Mouse (Mus musculus) forebrain, embryonic 11.5 days (tissue): ENCODE results near the gene Lyst. TPM values are rescaled to one million over a fixed set of nuclear protein-coding genes. Genes with fewer than 3 reads are reported as not detected.

Experiments
- ATAC-seq: fragments of 200-750 bp; cut with Nextera tagmentation; replicated peaks from 2 replicates; pipeline ENCODE4 v1.8.0; 2017; ENCODE audit warnings: moderate TSS enrichment; ENCODE audit not compliant: low FRiP score
- DNase-seq: peaks from one replicate; pipeline ENCODE4 v3.0.0-alpha.2; 2017; ENCODE audit warnings: low spot score
- H3K27ac ChIP-seq: fragments of 300-500 bp; sonication (generic); 2 replicates; pipeline ENCODE4 v1.5.1; 2014; ENCODE audit warnings: low read depth, low read length
- H3K27me3 ChIP-seq: fragments of 300-500 bp; sonication (generic); 2 replicates; pipeline ENCODE4 v1.6.1; 2014; ENCODE audit warnings: mild to moderate bottlenecking, low read length, mixed read lengths; ENCODE audit not compliant: control insufficient read depth, insufficient read depth
- H3K36me3 ChIP-seq: fragments of 300-500 bp; sonication (generic); 2 replicates; pipeline ENCODE4 v1.6.1; 2014; ENCODE audit warnings: mild to moderate bottlenecking, low read length, moderate library complexity, mixed read lengths; ENCODE audit not compliant: control insufficient read depth, insufficient read depth
- H3K4me1 ChIP-seq: fragments of 300-500 bp; sonication (generic); replicated peaks from 2 replicates; pipeline ENCODE4 v1.6.1; 2014; ENCODE audit warnings: low read length, mixed read lengths; ENCODE audit not compliant: control insufficient read depth, insufficient read depth
- H3K4me2 ChIP-seq: fragments of 300-500 bp; sonication (generic); 2 replicates; pipeline ENCODE4 v1.6.1; 2014; ENCODE audit warnings: low read depth, mild to moderate bottlenecking, low read length, moderate library complexity, mixed read lengths; ENCODE audit not compliant: severe bottlenecking
- H3K4me3 ChIP-seq: fragments of 300-500 bp; sonication (generic); 2 replicates; pipeline ENCODE4 v1.5.1; 2014; ENCODE audit warnings: low read depth, low read length
- H3K9ac ChIP-seq: fragments of 300-500 bp; sonication (generic); 2 replicates; pipeline ENCODE4 v1.6.1; 2014; ENCODE audit warnings: low read length
- H3K9me3 ChIP-seq: fragments of 300-500 bp; sonication (generic); 2 replicates; pipeline ENCODE4 v1.6.1; 2016; ENCODE audit warnings: low read length, mixed read lengths; ENCODE audit not compliant: control insufficient read depth
- WGBS: fragments of 180-500 bp; shearing (Covaris S2); extraction: QIAGEN DNeasy Blood & Tissue Kit; methylation state at CpG from one replicate; pipeline ENCODE4 v1.1.7; 2014; 5-methylcytosine and 5-hydroxymethylcytosine counted together
- polyA plus RNA-seq: library from polyadenylated mRNA; unstranded; fragments of >200 nt; fragmentation: Nextera tagmentation; extraction: Ambion mirVana; gene quantifications from 2 replicates; pipeline ENCODE4 v1.2.1, GENCODE M21; 2014

The Lyst gene
- polyA plus RNA-seq, 1 experiment from 2014 or later, result 4.4 TPM

DNA sequence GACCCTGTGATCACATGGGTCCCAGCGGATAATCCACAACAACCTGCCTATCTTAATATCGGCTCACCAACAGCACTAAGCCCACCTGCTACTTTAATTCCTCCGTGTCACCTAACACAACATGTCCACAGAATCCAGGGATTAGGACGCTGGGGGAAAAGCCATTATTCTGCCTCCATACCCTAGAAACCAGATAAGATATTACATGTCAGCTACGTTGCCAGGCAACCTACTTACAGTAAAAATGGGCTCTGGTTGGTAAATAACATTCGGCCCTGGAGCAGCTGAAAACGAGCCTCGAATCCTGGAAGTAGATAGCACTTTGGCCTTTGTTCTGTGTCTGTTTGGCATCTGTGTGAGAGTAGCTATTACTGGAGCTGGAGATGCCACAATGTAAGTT lies 208.6 kb downstream of the Lyst start:
- no peak overlapping the region for H3K4me3 ChIP-seq
- no peaks in the 10 kb centered on the region for H3K36me3 ChIP-seq
- H3K27ac ChIP-seq, result no peak overlapping the region
- WGBS, result 89% methylated on average over 8 of the region's 8 CpGs
- H3K27me3 ChIP-seq, result no peaks in the 10 kb centered on the region
- DNase-seq (no peak), ATAC-seq (no peak)
- no peaks in the 10 kb centered on the region for H3K4me1 ChIP-seq
- H3K9ac ChIP-seq, result no peak overlapping the region
- H3K9me3 ChIP-seq, result no peaks in the 10 kb centered on the region
- no peak overlapping the region for H3K4me2 ChIP-seq

DNA sequence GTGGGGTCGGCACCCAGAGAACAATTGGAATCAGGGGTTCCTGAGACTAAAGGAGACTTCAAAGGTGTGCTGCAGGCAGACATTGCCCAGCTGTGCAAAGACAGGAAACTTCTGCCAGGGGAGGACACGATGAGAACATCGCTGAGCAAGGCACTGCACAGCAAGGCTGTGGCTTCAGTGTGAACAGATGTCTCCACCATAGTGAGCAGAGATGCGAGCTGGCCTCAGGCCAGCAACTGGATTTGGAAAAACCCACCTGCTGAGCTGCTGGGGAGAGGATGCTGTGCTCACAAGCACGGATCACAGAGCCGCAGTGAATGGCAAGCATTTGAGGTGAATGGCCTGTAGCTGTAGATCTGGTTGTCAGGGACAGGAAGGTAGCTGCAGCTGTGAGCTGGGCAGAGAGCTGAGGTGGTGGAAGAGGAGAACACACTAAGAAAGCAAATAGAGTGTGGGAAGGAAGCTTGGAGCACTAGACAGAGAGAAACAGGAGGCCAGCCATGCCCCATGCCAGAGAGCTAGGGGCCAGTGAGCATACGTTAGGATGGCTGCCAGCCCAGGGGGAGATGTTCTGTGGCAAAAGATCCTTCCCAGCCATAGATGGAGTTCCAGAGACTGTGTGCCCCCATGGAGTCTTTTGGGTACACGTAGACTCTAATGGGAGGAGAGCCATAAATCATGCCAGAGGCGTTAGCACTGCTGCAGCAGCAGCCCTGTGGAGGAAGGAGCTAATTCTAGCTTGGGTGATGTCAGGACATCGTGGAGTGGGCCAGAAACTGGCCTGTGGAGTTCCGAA lies 218.3 kb downstream of the Lyst start:
- no peak overlapping the region for H3K4me3 ChIP-seq
- no peak overlapping the region for H3K4me2 ChIP-seq
- H3K36me3 ChIP-seq, result no peaks in the 10 kb centered on the region
- no peak overlapping the region for H3K9ac ChIP-seq
- 41% methylated on average over 11 of the region's 11 CpGs for WGBS
- DNase-seq, result no peak
- no peaks in the 10 kb centered on the region for H3K9me3 ChIP-seq
- 0 out of 2 replicates have a peak, but pooled peaks have one; percentile 39 for ATAC-seq
- no peak overlapping the region for H3K27ac ChIP-seq
- H3K4me1 ChIP-seq, result no peaks in the 10 kb centered on the region
- H3K27me3 ChIP-seq, result no peaks in the 10 kb centered on the region

DNA sequence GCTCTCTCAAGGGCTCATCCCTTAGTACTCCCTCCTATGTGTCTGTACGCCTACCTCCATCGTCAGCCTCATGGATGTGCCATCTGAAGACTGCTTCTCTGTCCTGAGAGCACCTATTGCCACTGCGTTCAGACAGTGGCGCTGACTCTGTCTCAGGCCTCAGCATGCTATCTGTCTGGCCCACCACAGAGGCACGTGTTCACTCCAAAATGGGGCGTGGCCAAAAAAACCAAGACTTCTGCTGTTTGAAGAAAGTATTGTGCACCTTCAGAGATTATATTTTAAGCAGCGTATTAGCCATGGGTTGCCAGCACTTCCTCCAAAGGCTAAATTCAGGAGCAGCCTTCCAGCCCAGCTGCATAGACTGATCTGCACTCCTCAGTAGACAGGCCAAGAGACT lies 220.7 kb downstream of the Lyst start:
- no peaks in the 10 kb centered on the region for H3K4me1 ChIP-seq
- H3K36me3 ChIP-seq, result no peaks in the 10 kb centered on the region
- H3K4me3 ChIP-seq, result no peak overlapping the region
- no peak overlapping the region for H3K4me2 ChIP-seq
- H3K9ac ChIP-seq, result no peak overlapping the region
- ATAC-seq (no peak), DNase-seq (no peak)
- no peaks in the 10 kb centered on the region for H3K27me3 ChIP-seq
- H3K9me3 ChIP-seq, result no peaks in the 10 kb centered on the region
- H3K27ac ChIP-seq, result no peak overlapping the region
- 89% methylated on average over 7 of the region's 7 CpGs for WGBS

DNA sequence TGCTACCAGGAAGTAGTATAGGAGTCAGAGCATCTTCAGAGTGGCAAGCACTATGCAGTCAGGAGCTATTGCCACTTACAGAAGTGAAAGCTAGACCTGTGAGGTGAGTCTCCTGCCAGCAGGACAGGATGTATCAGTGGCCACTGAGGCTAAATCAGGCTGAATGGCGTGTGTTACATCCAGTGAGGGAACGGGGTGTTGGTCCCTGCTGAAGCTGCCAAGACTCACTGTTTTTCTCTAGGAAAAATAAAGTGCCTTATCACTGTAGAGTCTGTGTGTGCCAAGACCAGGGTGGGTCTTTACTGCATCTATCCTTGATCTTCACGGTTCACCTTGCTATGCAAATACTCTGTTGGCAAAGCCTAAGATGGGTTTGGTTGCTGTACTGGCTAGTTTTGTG lies 228.5 kb downstream of the Lyst start:
- DNase-seq (no peak), ATAC-seq (no peak)
- 84% methylated on average over 3 of the region's 3 CpGs for whole genome bisulfite sequencing
- H3K9ac ChIP-seq, result no peak overlapping the region
- H3K27me3 ChIP-seq, result no peaks in the 10 kb centered on the region
- no peaks in the 10 kb centered on the region for H3K9me3 ChIP-seq
- no peak overlapping the region for H3K4me2 ChIP-seq
- no peaks in the 10 kb centered on the region for H3K36me3 ChIP-seq
- H3K4me1 ChIP-seq, result no peaks in the 10 kb centered on the region
- no peak overlapping the region for H3K27ac ChIP-seq
- H3K4me3 ChIP-seq, result no peak overlapping the region

DNA sequence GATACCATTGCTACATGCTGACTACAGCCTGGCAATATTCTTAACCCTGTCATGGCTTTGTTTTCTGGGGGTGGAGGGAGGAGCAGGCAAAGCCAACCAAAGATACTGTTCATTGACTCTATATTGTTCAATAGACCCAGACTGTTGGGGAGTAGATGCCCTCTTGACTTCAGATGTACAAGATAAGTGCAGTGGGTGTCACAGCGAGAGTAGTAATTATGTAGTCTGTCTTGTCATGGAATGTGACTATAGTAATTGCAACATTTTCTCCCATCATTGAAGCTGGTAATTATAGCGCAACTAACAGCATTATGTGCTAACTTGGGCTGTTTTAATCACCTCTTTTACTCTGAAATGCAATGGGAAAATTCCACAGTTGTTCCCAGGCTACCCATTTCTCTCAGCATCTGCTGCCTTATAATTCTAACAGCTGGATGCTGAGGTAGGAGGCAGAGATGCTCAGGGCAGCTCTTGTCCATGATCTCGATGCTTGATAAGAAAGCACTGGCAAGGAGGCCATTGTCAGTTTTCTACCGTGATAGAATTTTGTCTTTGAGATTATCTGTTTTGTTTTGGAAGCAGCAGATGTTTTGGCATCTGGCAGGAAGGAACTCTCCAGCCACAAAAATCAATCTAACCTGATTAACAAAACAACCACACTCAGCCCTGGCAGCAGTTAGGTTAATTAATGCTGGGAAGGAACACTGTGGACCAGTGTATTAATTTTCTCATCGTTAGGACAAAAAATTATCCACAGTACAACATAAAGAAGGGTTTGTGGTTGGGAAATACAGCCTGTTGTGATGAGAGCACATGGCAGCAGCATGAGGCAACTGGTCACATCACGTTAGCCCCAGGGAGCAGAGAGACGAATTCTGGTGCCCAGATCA lies 230.3 kb downstream of the Lyst start:
- H3K27ac ChIP-seq, result no peak overlapping the region
- 71% methylated on average over 7 of the region's 7 CpGs for WGBS
- no peaks in the 10 kb centered on the region for H3K27me3 ChIP-seq
- 0 out of 2 replicates have a peak, but pooled peaks have one; percentile 24 for ATAC-seq
- no peak overlapping the region for H3K4me3 ChIP-seq
- no peak for DNase-seq
- no peaks in the 10 kb centered on the region for H3K9me3 ChIP-seq
- H3K4me2 ChIP-seq, result no peak overlapping the region
- H3K4me1 ChIP-seq, result no peaks in the 10 kb centered on the region
- H3K36me3 ChIP-seq, result no peaks in the 10 kb centered on the region
- H3K9ac ChIP-seq, result no peak overlapping the region

DNA sequence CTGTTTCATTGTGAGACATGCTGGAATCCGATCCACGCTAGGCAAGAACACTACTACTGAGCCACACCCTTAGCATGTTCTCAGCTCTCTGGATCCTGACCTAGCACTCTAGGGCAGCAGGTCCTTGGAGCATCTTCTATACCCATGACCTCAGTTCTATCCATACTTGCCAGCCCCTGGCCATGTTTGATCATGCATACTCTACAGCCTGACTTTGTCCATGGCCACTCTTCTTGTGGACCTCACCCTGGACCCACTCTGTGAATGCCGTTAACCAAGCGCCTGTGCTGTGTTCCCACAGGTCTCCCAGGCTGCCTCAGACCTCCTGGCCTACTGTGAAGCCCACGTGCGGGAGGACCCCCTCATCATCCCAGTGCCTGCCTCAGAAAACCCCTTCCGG lies 234.7 kb downstream of the Lyst start:
- no peaks in the 10 kb centered on the region for H3K9me3 ChIP-seq
- H3K36me3 ChIP-seq, result no peaks in the 10 kb centered on the region
- 92% methylated on average over 7 of the region's 7 CpGs for WGBS
- no peaks in the 10 kb centered on the region for H3K27me3 ChIP-seq
- no peak overlapping the region for H3K4me2 ChIP-seq
- no peak overlapping the region for H3K9ac ChIP-seq
- H3K4me1 ChIP-seq, result no peaks in the 10 kb centered on the region
- DNase-seq, result no peak
- H3K4me3 ChIP-seq, result no peak overlapping the region
- no peak for ATAC-seq
- H3K27ac ChIP-seq, result no peak overlapping the region

DNA sequence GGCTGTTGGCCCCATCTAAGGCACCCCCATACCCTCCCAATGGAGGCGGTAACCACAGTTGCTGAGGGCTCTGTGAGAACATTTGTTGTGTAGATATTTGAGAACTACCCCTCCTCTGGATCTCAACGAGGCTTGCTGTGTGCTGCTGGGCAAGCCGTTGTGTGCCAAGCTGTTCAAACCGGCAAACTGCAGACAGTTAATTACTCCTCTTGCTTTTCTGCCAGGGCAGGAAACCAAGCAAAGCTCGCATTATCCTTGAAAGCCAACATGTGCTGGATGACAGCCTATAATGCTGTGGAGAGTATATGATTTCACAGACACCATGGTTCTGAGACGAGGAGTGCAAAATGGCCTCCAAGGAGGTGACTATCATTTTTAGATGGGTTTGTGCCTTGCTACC lies 236.3 kb downstream of the Lyst start:
- Histone ChIP-seq H3K4me2 (no peak overlapping the region), H3K36me3 (no peaks in the 10 kb centered on the region), H3K4me3 (no peak overlapping the region), H3K9me3 (no peaks in the 10 kb centered on the region), H3K4me1 (no peaks in the 10 kb centered on the region), H3K9ac (no peak overlapping the region), H3K27me3 (no peaks in the 10 kb centered on the region), H3K27ac (no peak overlapping the region)
- ATAC-seq (no peak), DNase-seq (no peak)
- 90% methylated on average over 6 of the region's 6 CpGs for WGBS

DNA sequence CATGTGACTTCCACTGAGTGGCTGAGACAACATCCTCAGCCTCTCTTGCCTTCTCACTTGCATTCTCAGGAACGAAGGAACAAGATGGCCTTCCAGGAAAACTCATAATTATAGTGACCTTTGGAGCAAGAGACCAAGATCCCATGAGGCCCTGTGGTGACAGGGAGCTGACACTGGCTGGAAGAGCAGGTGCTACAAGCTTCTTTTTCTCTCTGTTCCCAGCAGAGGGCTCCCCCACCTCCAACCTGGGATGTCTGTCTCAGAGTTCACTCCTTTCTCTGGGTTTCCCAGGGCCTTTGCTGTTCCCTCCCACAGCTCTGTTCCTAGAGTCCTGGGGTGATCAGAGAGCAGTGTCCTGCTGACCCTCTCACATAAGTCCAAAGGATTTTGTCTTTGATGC lies 237.9 kb downstream of the Lyst start:
- Histone ChIP-seq H3K4me3 (no peak overlapping the region), H3K9ac (no peak overlapping the region), H3K9me3 (no peaks in the 10 kb centered on the region), H3K4me1 (no peaks in the 10 kb centered on the region), H3K36me3 (no peaks in the 10 kb centered on the region), H3K27ac (no peak overlapping the region), H3K4me2 (no peak overlapping the region), H3K27me3 (no peaks in the 10 kb centered on the region)
- 46% methylated on average over 1 of the region's 1 CpGs for WGBS
- DNase-seq, result no peak
- no peak for ATAC-seq
